Mouse (Mus musculus) hindbrain, embryonic 15.5 days (tissue): ENCODE measurements around the gene Nnmt. TPM values are rescaled to one million over a fixed set of nuclear protein-coding genes. Genes with fewer than 3 reads are reported as not detected.

Experiments used
- ATAC-seq: fragments of 200-750 bp; cut with Nextera tagmentation; 2 replicates; pipeline ENCODE4 v1.8.0; 2017; ENCODE audit warnings: low read depth, moderate number of reproducible peaks, moderate TSS enrichment; ENCODE audit not compliant: low FRiP score
- H3K27ac ChIP-seq: fragments of 300-500 bp; sonication (generic); replicated peaks from 2 replicates; pipeline ENCODE4 v1.5.1; 2015; ENCODE audit warnings: mild to moderate bottlenecking, inconsistent platforms
- H3K27me3 ChIP-seq: fragments of 300-500 bp; sonication (generic); 2 replicates; pipeline ENCODE4 v1.6.1; 2015; ENCODE audit warnings: control low read depth, inconsistent platforms
- H3K36me3 ChIP-seq: fragments of 300-500 bp; sonication (generic); 2 replicates; pipeline ENCODE4 v1.6.1; 2015; ENCODE audit warnings: control low read depth, inconsistent platforms
- H3K4me1 ChIP-seq: fragments of 300-500 bp; sonication (generic); replicated peaks from 2 replicates; pipeline ENCODE4 v1.6.1; 2015; ENCODE audit warnings: control low read depth, inconsistent platforms
- H3K4me2 ChIP-seq: fragments of 300-500 bp; sonication (generic); 2 replicates; pipeline ENCODE4 v1.6.1; 2015; ENCODE audit warnings: moderate library complexity, mild to moderate bottlenecking, inconsistent platforms
- H3K4me3 ChIP-seq: fragments of 300-500 bp; sonication (generic); 2 replicates; pipeline ENCODE4 v1.5.1; 2015; ENCODE audit warnings: mild to moderate bottlenecking, inconsistent platforms
- H3K9ac ChIP-seq: fragments of 300-500 bp; sonication (generic); 2 replicates; pipeline ENCODE4 v1.6.1; 2015; ENCODE audit warnings: inconsistent platforms
- H3K9me3 ChIP-seq: fragments of 300-500 bp; sonication (generic); 2 replicates; pipeline ENCODE4 v1.6.1; 2016; ENCODE audit warnings: control low read depth, inconsistent platforms
- WGBS: fragments of 180-500 bp; shearing (Covaris S2); methylation state at CpG from one replicate; pipeline ENCODE4 v1.1.7; 2015; 5-methylcytosine and 5-hydroxymethylcytosine counted together
- polyA plus RNA-seq: library from polyadenylated mRNA; unstranded; fragments of >200 nt; fragmentation: Nextera tagmentation; extraction: Ambion mirVana; gene quantifications from 2 replicates; pipeline ENCODE4 v1.2.1, GENCODE M21; 2015

Nnmt gene
- polyA plus RNA-seq, result 1.5 and 1.6 TPM in 2 replicates

GRCm38 (mm10) chr9:48604939-48605598, at the start of gene Nnmt:
Gene Nnmt, minus strand, starts transcription at chr9:48605153.
- Histone ChIP-seq H3K4me2 (no peak within 1 kb of the TSS), H3K36me3 (no peaks in the 10 kb centered on the region), H3K4me1 (no peaks in the 10 kb centered on the region), H3K4me3 (no peak within 1 kb of the TSS), H3K9me3 (no peaks in the 10 kb centered on the region), H3K9ac (no peak within 1 kb of the TSS), H3K27me3 (no peaks in the 10 kb centered on the region), H3K27ac (no peak within 1 kb of the TSS)
- WGBS, result 58% methylated on average over 8 of the region's 8 CpGs
- no peak for ATAC-seq

GRCm38 (mm10) chr9:48654730-48655129, 49.8 kb upstream of the Nnmt start:
- ATAC-seq, result no peak
- H3K9me3 ChIP-seq, result no peaks in the 10 kb centered on the region
- H3K4me3 ChIP-seq, result no peak overlapping the region
- H3K9ac ChIP-seq, result no peak overlapping the region
- H3K4me2 ChIP-seq, result no peak overlapping the region
- no peaks in the 10 kb centered on the region for H3K36me3 ChIP-seq
- H3K27ac ChIP-seq, result no peak overlapping the region
- H3K4me1 ChIP-seq, result peaks cover 2% of the 10 kb centered on the region; the same call in 1 of the 2 replicates
- H3K27me3 ChIP-seq, result peaks cover 5% of the 10 kb centered on the region; the same call in 1 of the 2 replicates
- WGBS, result 4% methylated on average over 8 of the region's 8 CpGs

GRCm38 (mm10) chr9:48653399-48654070, 48.6 kb upstream of the Nnmt start:
- WGBS, result 53% methylated on average over 7 of the region's 7 CpGs
- H3K27me3 ChIP-seq, result peaks cover 5% of the 10 kb centered on the region; the same call in 1 of the 2 replicates
- H3K4me1 ChIP-seq, result peaks cover 14% of the 10 kb centered on the region
- H3K36me3 ChIP-seq, result no peaks in the 10 kb centered on the region
- no peak for ATAC-seq
- no peak overlapping the region for H3K4me3 ChIP-seq
- no peaks in the 10 kb centered on the region for H3K9me3 ChIP-seq
- no peak overlapping the region for H3K4me2 ChIP-seq
- H3K9ac ChIP-seq, result no peak overlapping the region
- H3K27ac ChIP-seq, result no peak overlapping the region

- no peaks in the 10 kb centered on the region for H3K9me3 ChIP-seq
- H3K9ac ChIP-seq, result no peak overlapping the region
- H3K4me2 ChIP-seq, result no peak overlapping the region
- H3K36me3 ChIP-seq, result no peaks in the 10 kb centered on the region
- WGBS, result 30% methylated on average over 4 of the region's 4 CpGs
- peaks cover 5% of the 10 kb centered on the region for H3K27me3 ChIP-seq
- no peak for ATAC-seq
- no peak overlapping the region for H3K27ac ChIP-seq
- H3K4me1 ChIP-seq, result peaks cover 27% of the 10 kb centered on the region
- no peak overlapping the region for H3K4me3 ChIP-seq
Observed at GRCm38 (mm10) chr9:48652026-48652425, 47.1 kb upstream of the Nnmt start.

GRCm38 (mm10) chr9:48650846-48651245, 45.9 kb upstream of the Nnmt start:
- no peak overlapping the region for H3K4me2 ChIP-seq
- H3K4me1 ChIP-seq, result peaks cover 29% of the 10 kb centered on the region
- H3K9ac ChIP-seq, result no peak overlapping the region
- 70% methylated on average over 2 of the region's 2 CpGs for WGBS
- ATAC-seq, result no peak
- H3K9me3 ChIP-seq, result no peaks in the 10 kb centered on the region
- H3K4me3 ChIP-seq, result no peak overlapping the region
- no peaks in the 10 kb centered on the region for H3K36me3 ChIP-seq
- peaks cover 5% of the 10 kb centered on the region for H3K27me3 ChIP-seq
- H3K27ac ChIP-seq, result no peak overlapping the region

GRCm38 (mm10) chr9:48649851-48650685, 45.1 kb upstream of the Nnmt start:
- Histone ChIP-seq H3K36me3 (no peaks in the 10 kb centered on the region), H3K4me1 (peaks cover 30% of the 10 kb centered on the region), H3K27me3 (peaks cover 5% of the 10 kb centered on the region), H3K9ac (no peak overlapping the region), H3K4me2 (peak overlapping the region; percentile 46), H3K4me3 (no peak overlapping the region), H3K27ac (no peak overlapping the region), H3K9me3 (no peaks in the 10 kb centered on the region)
- 28% methylated on average over 17 of the region's 17 CpGs for WGBS
- no peak for ATAC-seq

GRCm38 (mm10) chr9:48649098-48649766, 44.3 kb upstream of the Nnmt start:
- Histone ChIP-seq H3K36me3 (no peaks in the 10 kb centered on the region), H3K9me3 (no peaks in the 10 kb centered on the region), H3K4me2 (peak overlapping the region; percentile 46), H3K27me3 (peaks cover 5% of the 10 kb centered on the region), H3K9ac (no peak overlapping the region), H3K4me3 (peak overlapping the region; percentile 18; the same call in 1 of the 2 replicates), H3K4me1 (peaks cover 30% of the 10 kb centered on the region), H3K27ac (0 out of 2 replicates have a peak overlapping the region, but pooled peaks have one; percentile 26)
- peak; percentile 39; the same call in 1 of the 2 replicates for ATAC-seq
- 3% methylated on average over 21 of the region's 22 CpGs for WGBS

GRCm38 (mm10) chr9:48648285-48649097, 43.5 kb upstream of the Nnmt start:
- Histone ChIP-seq H3K9me3 (no peaks in the 10 kb centered on the region), H3K36me3 (no peaks in the 10 kb centered on the region), H3K4me1 (peaks cover 30% of the 10 kb centered on the region), H3K27ac (0 out of 2 replicates have a peak overlapping the region, but pooled peaks have one; percentile 26), H3K4me2 (peak overlapping the region; percentile 46), H3K9ac (no peak overlapping the region), H3K27me3 (peaks cover 5% of the 10 kb centered on the region), H3K4me3 (no peak overlapping the region)
- no peak for ATAC-seq
- 28% methylated on average over 12 of the region's 12 CpGs for WGBS

- Histone ChIP-seq H3K4me1 (peaks cover 30% of the 10 kb centered on the region), H3K4me2 (no peak overlapping the region), H3K9me3 (no peaks in the 10 kb centered on the region), H3K4me3 (no peak overlapping the region), H3K9ac (no peak overlapping the region), H3K27me3 (peaks cover 3% of the 10 kb centered on the region), H3K36me3 (no peaks in the 10 kb centered on the region), H3K27ac (no peak overlapping the region)
- ATAC-seq, result no peak
- 28% methylated on average over 10 of the region's 10 CpGs for WGBS
Observed at GRCm38 (mm10) chr9:48647648-48648284, 42.8 kb upstream of the Nnmt start.

GRCm38 (mm10) chr9:48646781-48647647, 42.1 kb upstream of the Nnmt start:
- Histone ChIP-seq H3K4me2 (no peak overlapping the region), H3K27ac (no peak overlapping the region), H3K4me3 (no peak overlapping the region), H3K27me3 (peaks cover 3% of the 10 kb centered on the region), H3K9ac (no peak overlapping the region), H3K9me3 (no peaks in the 10 kb centered on the region), H3K4me1 (peaks cover 30% of the 10 kb centered on the region), H3K36me3 (no peaks in the 10 kb centered on the region)
- 50% methylated on average over 15 of the region's 16 CpGs for WGBS
- ATAC-seq, result no peak
